Mouse (Mus musculus) stomach, postnatal 0 days (tissue): ENCODE data around the gene Insrr. TPM values are rescaled to one million over a fixed set of nuclear protein-coding genes. Genes with fewer than 3 reads are reported as not detected.
"Not testable (repeated sequence)": the region's sequence is repeated elsewhere in the genome, so short reads cannot be mapped to it uniquely, and the experiment has no call there.

Experiments
- ATAC-seq: fragments of 200-750 bp; cut with Nextera tagmentation; 2 replicates; pipeline ENCODE4 v1.8.0; 2017; ENCODE audit not compliant: low FRiP score, low TSS enrichment
- DNase-seq: peaks from one replicate; pipeline ENCODE4 v3.0.0-alpha.2; 2016; ENCODE audit warnings: low spot score
- H3K27ac ChIP-seq: fragments of 300-500 bp; sonication (generic); replicated peaks from 2 replicates; pipeline ENCODE4 v1.5.1; 2014; ENCODE audit warnings: mild to moderate bottlenecking, control low read depth
- H3K27me3 ChIP-seq: fragments of 300-500 bp; sonication (generic); 2 replicates; pipeline ENCODE4 v1.6.1; 2014; ENCODE audit warnings: low read length; ENCODE audit not compliant: control insufficient read depth, insufficient read depth
- H3K36me3 ChIP-seq: fragments of 300-500 bp; sonication (generic); 2 replicates; pipeline ENCODE4 v1.6.1; 2014; ENCODE audit warnings: low read length, mixed read lengths; ENCODE audit not compliant: control insufficient read depth, insufficient read depth
- H3K4me1 ChIP-seq: fragments of 300-500 bp; sonication (generic); replicated peaks from 2 replicates; pipeline ENCODE4 v1.6.1; 2014; ENCODE audit warnings: antibody characterized with exemption; ENCODE audit not compliant: control insufficient read depth, insufficient read depth
- H3K4me2 ChIP-seq: fragments of 300-500 bp; sonication (generic); replicated peaks from 2 replicates; pipeline ENCODE4 v1.6.1; 2014; ENCODE audit warnings: low read depth, mild to moderate bottlenecking, control low read depth, moderate library complexity
- H3K4me3 ChIP-seq: fragments of 300-500 bp; sonication (generic); 2 replicates; pipeline ENCODE4 v1.5.1; 2014; ENCODE audit warnings: low read depth, low read length, control low read depth
- H3K9ac ChIP-seq: fragments of 300-500 bp; sonication (generic); 2 replicates; pipeline ENCODE4 v1.6.1; 2014; ENCODE audit warnings: mild to moderate bottlenecking, low read length, control low read depth, mixed read lengths
- H3K9me3 ChIP-seq: fragments of 300-500 bp; sonication (generic); 2 replicates; pipeline ENCODE4 v1.6.1; 2016; ENCODE audit warnings: low read length; ENCODE audit not compliant: control insufficient read depth
- CTCF ChIP-seq: IDR thresholded peaks from 2 replicates; pipeline ENCODE4 v1.5.1; 2016; ENCODE audit warnings: antibody characterized with exemption, low read depth, mild to moderate bottlenecking, moderate library complexity
- EP300 ChIP-seq: optimal IDR thresholded peaks from 2 replicates; pipeline ENCODE3; 2016; ENCODE audit warnings: antibody characterized with exemption
- whole genome bisulfite sequencing: fragments of 180-500 bp; shearing (Covaris S2); extraction: QIAGEN DNeasy Blood & Tissue Kit; methylation state at CpG from one replicate; pipeline ENCODE4 v1.1.7; 2014; 5-methylcytosine and 5-hydroxymethylcytosine counted together
- polyA plus RNA-seq: library from polyadenylated mRNA; unstranded; fragments of >200 nt; fragmentation: Nextera tagmentation; extraction: Ambion mirVana; gene quantifications from 2 replicates; pipeline ENCODE4 v1.2.1, GENCODE M21; 2015

The Insrr gene
- polyA plus RNA-seq, 1 experiment from 2014 or later, result 0.18 TPM

- H3K27ac ChIP-seq, result no peak overlapping the region
- 67% methylated on average over 12 of the region's 12 CpGs for WGBS
- H3K4me1 ChIP-seq, result no peaks in the 10 kb centered on the region
- H3K36me3 ChIP-seq, result no peaks in the 10 kb centered on the region
- DNase-seq (no peak), ATAC-seq (no peak)
- H3K27me3 ChIP-seq, result no peaks in the 10 kb centered on the region
- H3K9ac ChIP-seq, result no peak overlapping the region
- H3K4me2 ChIP-seq, result no peak overlapping the region
- H3K4me3 ChIP-seq, result no peak overlapping the region
- TF ChIP-seq EP300 (no peak), CTCF (no peak)
- H3K9me3 ChIP-seq, result no peaks in the 10 kb centered on the region
These were observed 21.5 kb downstream of the Insrr start for GRCm38 (mm10) chr3:87818226-87818625.

GRCm38 (mm10) chr3:87824206-87824605 is 27.5 kb downstream of the Insrr start, which contains the start of gene Pear1:
TSS of gene Pear1 (minus strand) at chr3:87824306.
- not testable (repeated sequence) for H3K4me3 ChIP-seq, DNase-seq, H3K9me3 ChIP-seq, H3K9ac ChIP-seq, H3K27ac ChIP-seq, H3K36me3 ChIP-seq, H3K4me1 ChIP-seq, H3K27me3 ChIP-seq, H3K4me2 ChIP-seq, ATAC-seq
- 63% methylated on average over 1 of the region's 1 CpGs for WGBS

GRCm38 (mm10) chr3:87828435-87828834 is 31.7 kb downstream of the Insrr start:
- Histone ChIP-seq H3K36me3 (no peaks in the 10 kb centered on the region), H3K4me1 (no peaks in the 10 kb centered on the region), H3K27me3 (no peaks in the 10 kb centered on the region), H3K9me3 (no peaks in the 10 kb centered on the region), H3K4me3 (no peak overlapping the region), H3K27ac (no peak overlapping the region), H3K4me2 (no peak overlapping the region), H3K9ac (no peak overlapping the region)
- 31% methylated on average over 4 of the region's 4 CpGs for WGBS
- DNase-seq (no peak), ATAC-seq (no peak)
- TF ChIP-seq CTCF (no peak), EP300 (no peak)

- no peak for DNase-seq
- WGBS, result 49% methylated on average over 10 of the region's 10 CpGs
These were observed 32.3 kb downstream of the Insrr start for GRCm38 (mm10) chr3:87829025-87829424.

GRCm38 (mm10) chr3:87832109-87832859 is 35.5 kb downstream of the Insrr start:
- H3K4me1 ChIP-seq, result no peaks in the 10 kb centered on the region
- 81% methylated on average over 7 of the region's 7 CpGs for WGBS
- no peaks in the 10 kb centered on the region for H3K9me3 ChIP-seq
- no peak for ATAC-seq
- no peak overlapping the region for H3K9ac ChIP-seq
- H3K27ac ChIP-seq, result no peak overlapping the region
- DNase-seq, result no peak
- H3K4me2 ChIP-seq, result no peak overlapping the region
- no peak for TF ChIP-seq EP300
- TF ChIP-seq CTCF, result no peak
- H3K4me3 ChIP-seq, result no peak overlapping the region
- H3K36me3 ChIP-seq, result no peaks in the 10 kb centered on the region
- no peaks in the 10 kb centered on the region for H3K27me3 ChIP-seq

More at GRCm38 (mm10) chr3:87829025-87829424, 32.3 kb downstream of the Insrr start:
- Histone ChIP-seq H3K27ac (no peak overlapping the region), H3K9ac (no peak overlapping the region), H3K4me2 (no peak overlapping the region), H3K27me3 (no peaks in the 10 kb centered on the region), H3K9me3 (no peaks in the 10 kb centered on the region), H3K4me3 (no peak overlapping the region), H3K36me3 (no peaks in the 10 kb centered on the region), H3K4me1 (no peaks in the 10 kb centered on the region)
- no peak for ATAC-seq
- TF ChIP-seq EP300, result no peak
- TF ChIP-seq CTCF, result no peak

GRCm38 (mm10) chr3:87833482-87833881 is 36.7 kb downstream of the Insrr start:
- H3K9me3 ChIP-seq, result no peaks in the 10 kb centered on the region

More at GRCm38 (mm10) chr3:87833482-87833881, 36.7 kb downstream of the Insrr start:
- Histone ChIP-seq H3K9ac (no peak overlapping the region), H3K4me3 (no peak overlapping the region), H3K4me1 (no peaks in the 10 kb centered on the region), H3K4me2 (no peak overlapping the region), H3K27ac (no peak overlapping the region), H3K27me3 (no peaks in the 10 kb centered on the region), H3K36me3 (no peaks in the 10 kb centered on the region)
- DNase-seq (no peak), ATAC-seq (no peak)
- 61% methylated on average over 5 of the region's 5 CpGs for WGBS
- TF ChIP-seq CTCF (peak; percentile 53), EP300 (no peak)
